Mouse (Mus musculus) frontal cortex, postnatal 10 days (tissue): ENCODE measurements at regions not wholly inside any gene's neighbourhood (a gene's known extent, or its start where the extent isn't known, plus 50 kb on each side); places are given as distances from the start of the nearest gene placed in this dataset.

ENCODE experiments used
- DNase-seq, 2 experiments: peaks; one replicate each; pipeline ENCODE4 v3.0.0; 2022; ENCODE audit warnings: low spot score in 2 of 2, mixed read lengths in 1 of 2

DNA sequence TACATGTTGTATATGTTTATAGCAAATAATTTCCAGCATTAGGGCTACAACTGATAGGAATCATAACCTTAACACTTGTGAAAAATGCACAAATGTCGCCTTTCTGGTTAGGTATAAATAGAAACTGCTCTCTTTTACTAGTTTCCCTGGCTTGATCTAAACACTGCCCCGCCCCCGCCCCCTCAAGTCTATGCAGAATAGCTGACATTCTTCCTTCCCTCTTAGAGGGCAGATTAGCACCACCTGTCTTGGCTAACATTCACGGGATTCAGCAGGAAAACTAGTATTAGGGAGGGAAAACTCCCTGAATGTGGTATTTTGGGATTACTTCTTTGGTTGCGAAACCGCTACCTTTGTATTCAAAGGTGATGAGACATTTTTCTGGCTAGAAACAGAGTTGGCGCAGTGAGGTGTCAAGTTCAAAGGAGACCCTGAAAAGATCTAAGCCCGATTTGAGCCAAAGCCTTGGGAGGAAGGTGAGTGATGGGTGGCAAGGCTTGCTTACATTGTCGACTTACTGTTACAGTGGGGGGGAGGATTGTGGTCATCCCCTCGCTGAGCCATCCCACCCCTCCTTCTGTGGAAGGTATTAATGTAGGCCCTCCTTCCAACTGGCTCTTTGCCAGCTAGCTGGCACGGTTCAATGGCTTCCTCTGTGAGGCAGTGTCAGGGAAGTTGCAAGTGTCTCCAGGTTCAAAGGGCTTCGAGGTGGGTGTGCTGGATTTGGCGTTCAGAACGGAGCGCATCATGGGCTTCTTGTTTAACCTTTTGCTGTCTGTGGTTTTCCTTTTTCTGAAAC lies 209.8 kb upstream of the Nr2f2 start:
- no peak for DNase-seq

DNA sequence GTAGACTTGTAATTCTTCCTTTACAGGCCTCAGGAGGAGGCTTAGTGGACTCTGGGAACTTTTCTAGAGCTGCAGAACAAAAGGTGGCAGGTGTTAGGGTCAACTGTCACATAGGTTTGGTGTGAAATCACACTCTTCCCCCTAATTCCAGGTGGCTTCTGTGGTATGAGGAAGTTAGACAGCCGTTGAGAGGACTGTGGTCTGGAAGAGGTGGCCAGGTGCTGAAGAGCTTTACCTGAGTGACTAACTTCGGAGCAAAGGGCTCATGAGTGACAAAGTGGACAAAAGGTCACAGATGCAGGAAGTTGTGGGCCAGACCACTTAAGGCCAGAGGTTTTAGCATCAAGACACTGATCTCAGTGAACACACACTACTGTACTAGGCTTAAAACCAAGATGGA lies 209.1 kb upstream of the Nr2f2 start:
- DNase-seq = no peak

DNA sequence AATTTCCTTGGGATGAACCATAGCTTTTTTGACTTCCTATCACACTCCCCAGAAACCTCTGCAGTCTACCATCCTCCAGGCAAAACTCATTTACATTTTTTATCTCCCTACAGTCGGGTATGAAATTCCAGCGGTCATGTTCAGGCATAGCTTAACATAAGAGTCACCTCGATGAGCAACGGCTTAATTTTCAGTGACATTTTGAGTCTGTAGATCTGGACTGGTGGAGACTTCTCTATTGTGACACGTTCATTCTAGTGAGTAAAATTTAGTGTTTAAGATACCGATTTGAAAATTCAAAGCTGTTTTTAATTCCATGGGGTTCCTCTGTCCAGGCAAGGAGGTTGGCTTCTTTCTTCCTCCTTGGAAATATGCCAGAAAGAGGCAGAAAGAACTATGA lies 207.7 kb upstream of the Nr2f2 start:
- DNase-seq = no peak

DNA sequence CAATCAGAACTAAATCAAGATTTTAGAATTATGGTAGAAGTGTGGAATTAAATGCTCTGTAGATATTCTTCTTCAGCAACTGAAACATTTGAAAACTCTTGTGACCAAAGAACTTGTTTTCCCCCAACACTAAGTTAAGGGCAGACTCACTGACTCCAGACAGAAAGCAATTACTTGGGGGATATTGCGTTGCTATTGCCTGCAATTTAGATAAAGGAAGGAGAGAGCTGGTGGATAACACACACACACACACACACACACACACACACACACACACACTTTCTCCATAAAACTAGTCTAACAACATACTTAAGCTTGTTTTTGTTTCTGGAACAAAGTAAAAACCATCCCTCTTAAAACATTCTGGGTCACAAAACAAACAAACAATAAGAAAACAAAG lies 198.5 kb upstream of the Nr2f2 start:
- DNase-seq = no peak

DNA sequence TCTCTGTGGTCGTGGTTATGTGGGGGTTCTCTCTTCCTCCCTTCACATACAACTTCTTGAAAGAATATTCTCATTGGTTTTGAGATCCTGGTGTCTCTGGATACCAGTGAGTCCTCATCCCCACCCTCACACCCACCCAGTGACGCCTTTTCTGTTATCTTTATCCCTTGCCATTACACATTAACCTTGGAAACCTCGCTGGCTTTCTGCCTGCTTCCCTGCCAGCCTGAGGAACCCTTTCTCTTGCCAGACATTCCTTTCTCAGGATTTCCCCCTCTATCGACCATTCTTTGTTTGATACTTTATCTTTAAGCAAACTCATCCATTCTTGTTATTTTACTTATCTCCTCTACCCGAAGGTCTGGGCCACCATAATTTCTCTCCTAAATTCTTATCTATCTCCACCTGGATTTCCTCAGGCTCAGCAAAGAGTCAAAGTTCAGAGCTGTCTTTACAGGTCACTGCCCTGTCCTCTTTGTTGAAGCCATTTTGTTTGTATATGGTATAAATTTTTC lies 182.5 kb upstream of the Nr2f2 start:
- no peak for DNase-seq

DNA sequence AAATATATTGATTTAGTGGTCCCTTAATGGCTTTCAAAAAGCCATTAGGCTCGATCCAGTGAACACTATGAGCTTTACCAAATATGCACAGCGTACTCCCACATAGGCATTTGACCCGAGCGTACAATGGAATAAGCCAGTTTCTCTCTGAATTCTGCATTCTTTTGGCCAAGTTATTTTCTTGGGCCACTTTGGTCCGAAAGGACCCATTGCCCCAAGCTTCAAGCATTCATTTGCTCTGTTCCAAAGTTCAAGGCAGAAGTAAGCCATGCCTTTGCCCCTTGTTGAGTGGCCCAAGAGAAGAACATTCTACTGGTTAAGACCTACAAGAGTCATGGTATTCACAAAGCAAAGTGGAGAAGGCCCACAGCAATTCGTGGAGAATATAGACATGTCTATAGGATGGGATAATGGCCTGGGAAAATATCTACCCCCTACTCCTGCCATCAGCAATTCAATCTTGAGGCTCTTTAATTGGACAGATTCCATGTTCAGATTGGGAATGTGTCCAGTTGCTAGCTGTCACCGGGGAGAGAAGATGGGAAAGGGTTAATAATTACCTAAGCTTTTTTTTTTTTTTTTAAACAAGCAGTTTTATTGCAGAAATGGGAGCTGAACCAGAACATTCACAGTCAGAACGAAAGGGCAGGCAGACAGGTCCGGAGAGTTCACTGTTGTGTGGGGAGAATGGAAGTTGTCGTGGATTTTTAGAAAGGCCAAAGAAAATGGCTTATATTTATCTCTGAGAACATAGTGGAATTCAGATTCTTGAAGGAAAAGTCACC lies 175.5 kb upstream of the Nr2f2 start:
- no peak for DNase-seq

DNA sequence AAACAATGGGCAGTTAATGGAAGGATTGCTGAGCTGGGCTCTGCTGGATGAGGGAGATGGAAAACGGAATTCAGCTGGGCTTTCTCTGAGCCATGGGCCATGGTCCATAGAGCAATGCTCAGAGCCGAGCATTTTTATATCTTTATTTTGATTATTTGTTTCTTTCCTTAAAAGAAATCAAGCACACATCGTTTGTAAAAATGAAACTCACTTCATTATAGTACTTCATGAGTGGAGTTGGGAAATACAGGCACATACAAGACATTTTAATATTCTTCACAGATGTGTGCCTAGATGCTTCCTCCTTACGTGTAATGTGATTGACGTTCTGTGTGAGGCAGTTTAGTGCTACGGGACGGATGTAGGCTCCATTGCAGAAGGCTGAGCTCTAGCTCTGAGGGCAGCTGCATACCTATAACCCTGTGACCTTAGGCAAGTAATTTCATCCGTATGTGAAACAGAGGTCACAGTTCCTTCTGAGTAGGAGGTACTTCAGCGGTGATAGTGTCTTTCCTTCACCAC lies 172.6 kb upstream of the Nr2f2 start:
- no peak for DNase-seq

DNA sequence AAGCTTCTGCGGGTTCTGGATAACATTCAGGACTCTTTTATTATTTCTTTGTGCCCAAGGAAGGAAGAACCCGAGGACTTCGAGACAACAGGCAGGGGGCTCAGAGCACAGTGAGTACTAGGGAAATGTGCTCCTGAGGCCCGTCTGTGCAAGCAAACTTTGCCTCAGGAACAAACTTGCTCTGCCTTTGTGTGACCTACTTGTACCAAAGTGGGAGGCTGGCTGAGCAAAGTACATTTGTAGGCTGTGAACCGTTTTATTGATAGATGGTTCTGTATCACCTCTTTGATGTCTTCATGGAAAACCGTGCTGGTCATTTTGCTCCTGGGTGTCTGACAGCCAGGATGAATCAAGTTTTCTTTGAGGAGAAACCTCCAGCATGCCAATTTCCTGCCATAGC lies 169.5 kb upstream of the Nr2f2 start:
- no peak for DNase-seq

DNA sequence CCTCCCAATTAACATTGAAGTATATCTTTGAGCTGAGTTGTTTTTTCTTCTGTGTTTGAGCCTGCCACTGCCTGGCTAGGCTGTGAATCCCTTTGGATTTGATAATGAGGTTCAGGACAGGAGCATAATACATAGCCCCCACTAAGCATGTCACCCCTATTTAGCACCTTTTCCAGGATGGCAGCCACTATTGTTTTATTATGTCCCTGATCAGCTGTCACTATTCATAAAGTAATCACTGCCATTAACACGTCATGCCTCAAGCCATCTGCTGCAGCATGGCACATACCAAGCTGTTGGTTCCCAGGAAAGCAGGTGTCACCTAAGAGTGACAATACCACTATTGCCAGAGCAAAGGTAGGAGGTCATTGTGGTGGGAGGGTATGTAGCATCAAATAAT lies 167.0 kb upstream of the Nr2f2 start:
- DNase-seq = no peak

DNA sequence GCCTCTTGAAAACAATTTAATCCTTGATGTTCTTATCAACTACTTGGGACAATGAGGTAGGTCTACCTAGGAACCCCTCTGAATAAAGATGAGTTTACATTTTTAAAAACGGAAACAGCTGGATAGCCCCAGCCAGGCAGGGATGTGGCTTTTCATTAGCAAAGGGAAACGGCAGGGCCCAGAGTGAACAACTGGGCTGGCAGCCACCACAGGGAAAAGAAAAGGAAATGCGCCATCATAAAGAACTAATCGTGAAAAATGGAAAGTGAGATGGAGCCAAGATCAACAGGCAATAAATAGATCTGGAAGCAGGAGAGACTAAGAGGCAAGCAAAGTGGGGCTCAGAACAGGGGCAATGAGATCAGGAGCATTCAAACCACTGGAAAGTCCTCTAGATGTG lies 161.4 kb upstream of the Nr2f2 start:
- no peak for DNase-seq

DNA sequence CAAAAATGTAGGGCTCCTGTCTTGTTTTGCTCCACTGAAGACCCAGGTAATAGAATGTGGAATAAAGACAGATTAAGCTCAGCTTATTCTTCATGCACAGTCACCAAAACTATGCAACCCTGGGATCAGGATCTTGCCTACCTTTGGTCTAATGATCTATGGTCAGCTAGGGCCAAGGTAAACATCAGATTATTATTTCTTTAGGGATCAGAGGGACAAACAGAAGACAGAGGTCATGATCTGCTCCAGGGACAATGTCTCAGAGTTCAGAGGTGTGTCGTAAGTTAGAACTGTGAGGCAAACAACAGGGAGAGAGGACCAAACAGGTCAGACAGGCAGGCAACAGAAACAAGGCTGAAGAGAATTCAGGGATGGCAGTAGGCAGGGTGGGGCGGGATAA lies 158.8 kb upstream of the Nr2f2 start:
- no peak for DNase-seq

DNA sequence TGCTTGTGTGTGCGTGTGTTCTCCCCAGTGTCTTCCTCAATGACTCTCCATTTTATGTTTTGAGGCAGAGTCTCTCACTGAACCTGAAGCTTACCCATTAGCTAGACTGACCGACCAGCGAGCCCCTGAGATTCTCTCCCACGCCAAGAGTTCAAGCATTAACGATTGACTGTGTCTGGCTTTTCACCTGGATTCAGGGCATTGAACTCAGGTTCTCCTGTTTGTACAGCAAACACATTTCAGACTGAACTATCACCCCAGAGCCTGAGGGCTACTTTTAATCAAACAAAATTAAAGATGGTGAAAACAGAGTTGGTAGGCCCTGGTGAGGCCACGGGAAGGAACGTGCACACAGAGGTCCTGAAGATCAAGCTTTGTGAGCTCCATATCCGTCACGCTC lies 158.2 kb upstream of the Nr2f2 start:
- DNase-seq = no peak

DNA sequence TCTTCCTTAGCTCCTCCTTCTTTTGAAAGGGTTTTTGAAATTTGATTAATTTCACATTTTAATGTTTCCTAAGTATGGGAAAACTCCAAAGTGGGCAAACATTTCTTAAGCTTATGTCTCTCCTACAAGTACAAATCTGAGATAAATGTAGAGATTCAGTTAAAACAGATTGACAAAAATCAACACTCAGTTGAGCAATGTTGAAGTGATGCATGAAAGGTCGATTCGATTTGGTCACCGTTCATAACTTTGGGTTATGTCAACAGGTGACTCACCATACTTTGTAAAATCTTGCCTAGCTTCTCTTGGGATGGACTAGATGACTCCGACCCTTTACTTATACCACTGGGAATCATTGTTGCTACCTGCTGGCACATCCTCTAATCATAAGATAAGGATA lies 157.7 kb upstream of the Nr2f2 start:
- DNase-seq = no peak

DNA sequence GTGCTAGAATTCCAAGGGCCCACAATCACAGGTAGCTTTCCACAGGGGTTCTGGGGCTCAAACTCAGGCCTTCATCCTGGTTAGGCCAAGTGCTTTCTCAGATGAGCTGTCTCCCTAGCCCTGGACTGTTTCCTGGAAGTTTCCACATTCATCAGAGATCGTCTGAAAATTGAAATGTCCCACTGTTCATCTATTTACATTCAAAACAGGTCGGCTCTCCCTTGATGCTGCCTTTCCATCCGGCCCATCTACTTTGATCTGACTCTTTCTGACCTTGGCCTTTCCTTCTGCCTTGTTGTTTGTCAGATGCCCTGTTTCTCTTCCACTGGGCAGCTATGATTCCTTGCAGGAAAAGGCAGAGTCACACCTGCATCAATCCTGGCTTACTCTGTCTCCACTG lies 150.2 kb upstream of the Nr2f2 start:
- DNase-seq = no peak

DNA sequence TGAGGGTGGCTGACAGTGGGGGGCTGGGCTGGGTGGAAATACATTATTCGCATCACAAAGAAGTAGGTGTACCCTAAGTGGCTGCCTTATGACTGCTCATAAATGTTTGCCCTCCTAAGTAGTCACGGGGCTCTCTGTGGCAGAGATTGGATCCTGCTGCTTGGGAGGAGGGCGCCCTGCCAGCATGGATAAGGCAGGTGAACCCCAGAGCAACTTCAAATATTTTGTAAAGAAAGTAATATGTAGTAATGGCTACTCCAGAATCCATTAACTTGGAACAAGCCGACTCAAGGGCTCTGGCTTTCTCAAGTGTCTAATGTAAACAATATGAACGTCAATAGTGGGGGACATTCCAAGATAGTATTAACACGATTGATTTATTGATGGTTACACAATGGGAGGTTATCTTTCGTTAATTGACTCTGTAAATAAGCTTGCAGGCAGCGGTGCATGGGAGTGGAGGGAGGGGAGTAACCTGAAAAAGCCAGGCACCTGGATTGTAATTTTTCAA lies 148.9 kb upstream of the Nr2f2 start:
- DNase-seq = no peak

DNA sequence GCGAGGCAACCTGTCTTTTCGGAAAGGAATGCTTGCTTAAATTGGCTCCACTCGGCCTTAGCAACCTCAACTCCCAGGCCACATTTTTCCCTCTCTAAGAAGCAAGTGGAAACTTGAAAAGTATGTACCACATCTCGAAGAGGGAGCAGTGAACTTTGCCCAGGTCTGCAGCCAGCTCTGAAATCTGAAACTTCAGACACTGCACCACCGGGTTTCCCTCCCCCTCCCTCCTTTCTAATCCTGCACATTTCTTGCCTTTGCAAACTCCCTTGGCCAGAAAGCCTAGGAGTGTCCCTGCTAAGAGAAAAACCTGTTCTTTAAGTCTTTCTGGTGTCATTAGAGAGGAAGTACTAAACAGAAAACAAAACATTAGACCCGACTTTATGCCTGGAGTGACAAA lies 148.1 kb upstream of the Nr2f2 start:
- DNase-seq = no peak

DNA sequence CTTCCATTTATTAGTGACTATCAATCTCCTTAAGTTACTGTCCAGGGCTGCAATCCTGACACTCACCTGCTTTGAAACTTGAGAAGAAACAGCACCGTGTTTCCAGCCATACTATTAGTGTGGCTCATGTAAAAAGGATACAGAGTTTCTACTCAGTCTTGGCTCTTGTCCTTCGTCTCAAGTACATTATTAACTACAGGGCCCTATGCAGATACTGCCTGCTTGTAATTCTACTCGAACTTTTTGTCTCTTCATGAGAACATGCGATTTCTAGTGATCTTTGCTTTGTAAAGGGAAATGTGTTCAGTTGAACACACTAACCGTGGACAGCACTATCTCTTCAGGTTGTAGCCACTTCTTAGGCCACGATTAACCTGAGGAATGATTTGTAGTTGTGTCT lies 145.8 kb upstream of the Nr2f2 start:
- no peak for DNase-seq

DNA sequence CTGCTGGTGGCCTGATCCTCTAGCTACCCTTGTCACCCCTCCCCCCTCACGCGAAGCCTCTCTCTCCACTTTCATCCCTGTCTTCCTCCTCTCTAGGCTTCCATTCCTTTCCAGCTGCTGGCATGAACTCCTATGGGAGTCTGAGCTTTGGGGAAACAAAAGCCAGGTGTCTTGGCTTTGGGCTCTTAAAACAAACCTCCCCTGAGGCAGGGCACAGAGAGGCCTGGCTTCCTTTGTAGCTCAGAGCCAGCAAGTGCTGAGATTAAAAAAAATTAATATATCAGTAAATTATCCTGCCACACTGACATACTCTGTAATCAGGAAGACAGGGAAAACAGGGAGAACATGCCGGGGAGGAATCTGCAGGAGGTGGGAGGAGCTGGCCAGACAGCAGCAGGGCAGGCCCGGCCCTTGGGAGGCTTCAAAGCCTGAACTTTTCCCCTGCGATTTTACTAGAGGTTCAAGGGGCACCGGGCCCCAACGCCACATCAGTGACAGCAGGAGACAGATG lies 139.2 kb upstream of the Nr2f2 start:
- DNase-seq = no peak

DNA sequence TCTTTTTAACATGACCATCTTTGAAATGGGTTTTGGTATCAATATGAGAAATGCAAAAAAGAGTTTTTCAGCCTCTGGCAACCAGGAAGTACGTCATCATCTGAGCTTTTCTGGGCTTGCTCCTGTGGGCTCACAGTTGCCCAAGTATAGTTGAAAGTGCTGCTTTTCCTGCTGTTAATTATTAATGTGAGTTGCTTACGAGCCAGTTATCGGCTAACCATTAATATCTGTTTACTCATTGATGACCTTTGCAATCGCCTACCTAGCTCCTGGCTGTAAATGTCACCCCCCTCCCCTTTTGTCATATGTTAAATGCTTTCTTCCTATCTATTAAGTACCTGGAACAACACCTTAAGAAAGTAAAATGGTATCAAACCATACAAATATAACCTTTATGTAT lies 135.3 kb upstream of the Nr2f2 start:
- DNase-seq = no peak

DNA sequence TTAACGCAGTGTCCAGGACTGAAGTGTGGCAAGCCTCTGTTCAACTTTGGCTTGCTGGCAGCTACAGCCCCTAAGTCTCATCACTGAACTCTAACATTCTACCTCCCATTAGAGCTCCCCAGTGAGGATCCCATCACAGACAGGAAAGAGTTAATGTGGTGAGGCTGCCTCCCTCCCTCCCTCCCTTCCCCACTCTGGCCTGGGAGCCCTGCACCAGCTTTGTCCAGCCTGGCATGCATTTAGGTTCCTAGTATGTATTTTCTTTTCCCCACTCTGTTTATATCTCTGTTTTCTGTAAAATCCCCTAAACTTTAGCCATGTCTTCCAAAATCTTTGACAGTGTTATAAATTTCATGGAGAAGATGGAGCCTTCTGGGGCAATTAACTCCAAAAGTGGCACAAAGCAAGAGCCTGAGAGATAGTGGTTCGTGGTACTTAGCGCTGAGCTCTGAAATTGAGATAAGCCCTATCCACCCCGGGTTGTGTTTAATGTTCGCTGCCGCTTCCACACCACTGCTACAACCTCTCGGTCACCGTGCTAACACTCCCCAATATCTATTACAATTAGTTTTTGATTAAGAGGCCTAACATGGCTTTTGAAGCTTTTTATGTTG lies 130.1 kb upstream of the Nr2f2 start:
- no peak for DNase-seq

DNA sequence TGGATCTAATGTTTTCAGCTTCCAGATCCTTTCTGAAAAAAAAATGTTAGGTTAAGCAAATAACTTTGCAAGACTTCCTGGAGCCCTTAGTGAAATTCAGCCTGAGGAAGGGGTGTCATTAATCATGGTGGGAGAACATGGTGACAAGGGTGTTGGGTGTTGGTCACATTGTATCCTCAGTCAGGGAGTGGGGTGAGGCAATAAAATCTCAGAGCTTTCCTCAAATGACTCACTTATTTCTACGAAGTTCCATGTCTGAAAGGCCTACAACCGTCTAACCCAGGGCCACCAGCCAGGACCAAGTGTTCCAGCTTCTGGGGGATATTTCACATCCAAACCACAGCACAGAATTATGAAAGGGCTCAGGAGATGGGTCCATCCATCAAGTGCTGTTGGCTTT lies 117.7 kb upstream of the Nr2f2 start:
- no peak for DNase-seq

DNA sequence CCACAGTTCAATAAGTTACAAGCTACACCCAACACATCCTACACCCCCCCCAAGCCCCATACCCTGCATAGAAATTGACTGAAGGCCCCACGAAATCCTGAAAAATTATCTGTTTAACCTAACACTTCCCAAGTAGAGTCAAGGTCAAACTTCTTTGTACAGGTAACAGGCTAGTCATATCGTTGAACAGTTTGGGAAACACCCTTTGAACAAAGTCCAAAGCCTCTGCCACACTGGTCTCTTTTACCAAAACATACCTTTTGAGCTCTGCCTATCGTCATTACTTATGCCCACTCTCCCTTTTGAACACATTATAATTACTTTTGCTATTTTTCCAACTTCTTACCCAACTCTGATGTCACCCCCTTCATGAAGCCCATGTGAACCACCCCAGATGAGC lies 117.0 kb upstream of the Nr2f2 start:
- DNase-seq = no peak
